Mouse (Mus musculus): ENCODE data around the gene Mta1. TPM values are rescaled to one million over a fixed set of nuclear protein-coding genes. Genes with fewer than 3 reads are reported as not detected.
A peak's percentile ranks its signal among the peaks of the same experiment; 100 is the strongest.

The Mta1 gene
- total RNA-seq, 2 experiments from 2014 or later, result 72.9 to 76.5 TPM

DNA sequence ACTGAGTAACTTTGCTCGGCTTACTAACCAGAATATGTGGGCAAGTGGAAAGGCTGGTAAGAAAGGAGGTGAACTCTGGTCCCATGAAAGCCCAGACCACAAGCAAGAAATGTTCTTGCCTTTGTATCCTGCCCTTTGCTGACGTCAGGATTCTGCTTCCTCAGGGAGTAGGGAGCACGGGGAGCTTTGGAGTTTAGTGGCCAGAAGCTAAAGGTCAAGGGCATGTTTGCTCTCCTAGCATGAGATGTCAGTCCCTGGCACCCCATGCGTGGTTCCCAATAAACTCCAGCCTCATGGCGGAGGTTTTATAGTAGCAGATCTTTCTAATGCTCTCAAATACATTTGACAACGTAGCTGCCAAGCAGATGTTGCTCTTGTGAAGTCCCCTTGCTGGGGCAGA, 26.3 kb upstream of the Mta1 start:
- intact Hi-C loops (cut with DNase I), result no loop called here
- no peak for DNase-seq (ENCODE audit: extremely low spot score in 1 of 2, low spot score in 2 of 2)
- no peak overlapping the region for H3K4me3 ChIP-seq
- no peak for TF ChIP-seq CTCF (IDR thresholded peaks at IDR 0.05)
- H3K27ac ChIP-seq, result no peak overlapping the region

DNA sequence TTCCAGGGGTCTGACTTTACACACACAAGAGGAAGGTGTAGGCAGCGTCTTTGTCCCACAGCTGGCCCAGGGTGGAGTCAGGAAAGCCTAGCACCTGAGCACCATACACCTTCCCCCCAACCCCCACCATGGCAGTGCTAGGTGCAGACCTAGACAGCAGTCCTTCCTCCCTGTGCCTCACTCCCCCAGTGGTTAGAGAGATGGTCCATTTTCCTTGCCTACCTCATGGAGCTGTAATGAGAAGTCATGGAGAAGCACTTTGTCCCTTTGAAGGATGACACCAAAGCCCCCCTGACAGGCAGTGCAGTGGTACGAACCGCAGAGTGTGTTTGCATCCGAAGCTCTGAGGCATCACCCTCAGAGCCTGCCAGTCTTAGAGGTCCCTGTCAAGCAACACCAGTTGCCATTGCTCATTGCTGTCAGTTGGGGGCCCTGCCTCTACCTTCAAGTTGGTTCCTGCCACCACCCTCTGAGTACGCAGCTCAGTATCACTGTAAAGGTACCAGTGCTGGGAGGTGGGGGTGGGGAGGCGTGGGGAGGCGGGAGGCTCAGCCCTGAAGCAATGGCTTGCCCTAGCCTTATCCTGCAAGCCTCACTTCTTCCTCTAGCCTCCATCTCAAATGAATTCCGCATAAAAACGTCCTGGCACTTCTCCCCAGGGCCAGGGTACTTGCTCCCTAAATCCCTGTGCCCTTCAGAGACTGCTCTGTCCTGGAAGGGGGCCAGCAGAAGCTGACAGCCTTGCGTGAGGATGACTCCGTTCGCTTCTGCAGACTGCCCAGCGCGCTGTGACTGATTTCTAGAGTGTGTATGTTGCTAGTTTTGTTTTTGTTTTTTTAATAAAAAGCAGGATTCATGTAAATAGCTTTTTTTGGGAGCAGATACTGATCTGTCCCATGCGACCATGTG, 24.4 kb upstream of the Mta1 start:
- DNase-seq (ENCODE audit: extremely low spot score in 1 of 2, low spot score in 2 of 2), result peak in 1 of 2 experiments; percentile 32
- Histone ChIP-seq H3K27ac (peak overlapping the region; percentile 95), H3K4me3 (peak overlapping the region; percentile 59)
- no peak for TF ChIP-seq CTCF (IDR thresholded peaks at IDR 0.05)
- intact Hi-C loops (cut with DNase I), result loop anchor here (2.0 kb wide), 3 partner anchors 25 to 69 kb away; partner anchors contain the start of genes Mta1 and Pacs2

DNA sequence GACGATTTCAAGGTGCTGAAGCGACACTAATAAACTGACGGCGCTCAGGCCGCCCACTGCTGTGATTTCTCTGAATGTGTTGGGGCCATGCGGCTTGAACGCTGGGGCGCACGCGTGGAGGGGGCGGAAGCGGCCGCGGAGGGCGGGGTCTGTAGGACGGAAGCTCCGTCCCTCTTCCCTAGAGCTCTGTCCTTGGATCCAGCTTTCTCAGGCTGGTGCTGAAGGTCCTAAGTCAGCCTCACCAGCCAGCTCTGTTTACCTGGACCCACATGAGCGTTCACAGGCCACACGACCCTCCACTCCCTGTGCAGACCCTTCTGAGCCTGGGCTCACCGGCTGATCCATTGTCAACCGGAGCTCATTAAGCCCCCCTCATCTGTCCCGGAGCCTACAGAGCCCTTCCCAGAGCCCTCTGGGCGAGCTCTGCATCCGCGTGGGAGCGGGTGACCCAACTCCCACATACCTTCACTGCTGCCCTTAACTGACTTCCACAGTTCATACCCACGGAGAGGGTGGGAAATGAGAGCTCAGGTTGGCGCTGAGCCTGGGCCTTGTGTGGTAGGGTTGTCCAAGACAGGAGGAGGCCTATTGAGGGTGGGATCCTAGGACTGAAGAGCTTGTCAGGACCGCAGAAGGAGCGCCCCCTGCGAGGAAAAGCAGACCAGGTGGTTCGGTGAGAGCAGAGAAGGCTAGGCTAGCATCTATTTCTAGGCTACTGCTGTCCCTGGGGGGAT, 23.6 kb upstream of the Mta1 start, which contains the start of gene Tex22:
Gene Tex22 (plus strand): TSS at position 174 of the 734 bp plus-strand sequence.
- TF ChIP-seq CTCF (IDR thresholded peaks at IDR 0.05), result no peak
- intact Hi-C loops (cut with DNase I), result loop anchor here (2.0 to 5.0 kb wide), 4 partner anchors 24 to 117 kb away; partner anchors contain the start of genes Mta1 and Pacs2
- peak within 1 kb of the TSS; percentile 59 for H3K4me3 ChIP-seq
- peak within 1 kb of the TSS; percentile 95 for H3K27ac ChIP-seq
- peak; percentile 88 to 89 for DNase-seq (ENCODE audit: extremely low spot score in 1 of 2, low spot score in 2 of 2)

DNA sequence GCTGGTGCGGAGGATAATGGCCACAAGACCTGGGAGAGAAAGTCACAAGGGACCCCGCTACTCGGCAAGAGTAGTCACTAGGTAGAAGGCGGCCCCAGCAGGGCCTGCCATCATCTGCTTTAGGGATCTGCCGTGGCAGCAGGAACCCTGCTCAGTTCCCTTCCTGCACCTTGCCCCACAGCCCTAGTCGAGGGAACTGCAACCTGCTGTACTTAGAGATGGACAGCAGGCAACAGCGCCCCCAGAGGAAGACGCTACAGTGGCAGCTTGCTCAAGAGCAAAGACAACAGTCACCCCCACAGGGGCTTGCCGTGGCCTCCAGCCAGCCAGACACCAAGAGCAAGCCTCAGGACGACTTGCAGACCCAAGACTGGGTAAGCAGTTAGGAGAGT, 23.0 kb upstream of the Mta1 start:
- intact Hi-C loops (cut with DNase I), result loop anchor here (2.0 to 5.0 kb wide), 4 partner anchors 24 to 118 kb away; partner anchors contain the start of genes Mta1 and Pacs2
- DNase-seq (ENCODE audit: extremely low spot score in 1 of 2, low spot score in 2 of 2), result peak; percentile 82 to 87
- H3K4me3 ChIP-seq, result peak overlapping the region; percentile 59
- peak overlapping the region; percentile 95 for H3K27ac ChIP-seq
- peak; percentile 98 for TF ChIP-seq CTCF (IDR thresholded peaks at IDR 0.05)

DNA sequence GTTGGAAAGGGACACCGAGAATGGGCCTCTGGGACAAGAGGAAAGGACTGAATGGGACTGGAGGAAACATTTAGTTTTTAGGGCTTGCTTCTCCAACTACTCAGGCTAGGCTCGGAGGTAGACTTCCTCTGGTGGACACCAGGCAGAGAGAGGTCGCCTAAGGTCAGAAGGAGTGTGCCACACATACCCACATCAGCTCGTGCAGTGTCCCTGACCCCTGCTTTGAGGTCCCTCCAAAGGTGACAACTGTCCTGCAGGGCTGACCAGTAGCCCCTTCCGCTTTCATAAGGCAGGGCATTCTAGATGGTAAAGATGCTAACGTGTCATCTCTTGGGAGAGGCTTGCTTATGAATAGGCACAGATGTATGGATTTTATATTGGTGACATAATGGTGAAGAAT, 22.6 kb upstream of the Mta1 start:
- no peak for DNase-seq (ENCODE audit: extremely low spot score in 1 of 2, low spot score in 2 of 2)
- intact Hi-C loops (cut with DNase I), result loop anchor here (2.0 to 5.0 kb wide), 4 partner anchors 23 to 118 kb away; partner anchors contain the start of genes Mta1 and Pacs2
- Histone ChIP-seq H3K4me3 (no peak overlapping the region), H3K27ac (peak overlapping the region; percentile 95)
- TF ChIP-seq CTCF (IDR thresholded peaks at IDR 0.05), result no peak

DNA sequence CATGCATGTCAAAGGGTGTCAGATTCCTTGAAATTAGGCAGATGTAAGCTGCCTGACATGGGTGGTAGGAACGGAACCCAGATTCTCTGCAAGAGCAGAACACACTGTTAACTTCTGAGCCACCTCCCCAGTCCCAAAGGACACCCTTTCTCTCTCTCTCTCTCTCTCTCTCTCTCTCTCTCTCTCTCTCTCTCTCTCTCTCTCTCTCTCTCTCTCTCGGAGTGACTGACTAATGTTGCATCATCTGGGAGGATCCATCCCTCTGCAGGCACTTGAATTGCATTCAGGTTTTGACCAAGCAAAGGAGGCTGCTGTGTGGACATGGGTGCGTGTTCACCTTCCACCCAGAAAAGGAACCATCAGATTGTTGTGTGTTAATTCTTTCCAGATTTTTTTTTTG, 10.8 kb upstream of the Mta1 start:
- no peak for TF ChIP-seq CTCF (IDR thresholded peaks at IDR 0.05)
- intact Hi-C loops (cut with DNase I), result no loop called here
- Histone ChIP-seq H3K4me3 (no peak overlapping the region), H3K27ac (no peak overlapping the region)
- DNase-seq (ENCODE audit: extremely low spot score in 1 of 2, low spot score in 2 of 2), result no peak

DNA sequence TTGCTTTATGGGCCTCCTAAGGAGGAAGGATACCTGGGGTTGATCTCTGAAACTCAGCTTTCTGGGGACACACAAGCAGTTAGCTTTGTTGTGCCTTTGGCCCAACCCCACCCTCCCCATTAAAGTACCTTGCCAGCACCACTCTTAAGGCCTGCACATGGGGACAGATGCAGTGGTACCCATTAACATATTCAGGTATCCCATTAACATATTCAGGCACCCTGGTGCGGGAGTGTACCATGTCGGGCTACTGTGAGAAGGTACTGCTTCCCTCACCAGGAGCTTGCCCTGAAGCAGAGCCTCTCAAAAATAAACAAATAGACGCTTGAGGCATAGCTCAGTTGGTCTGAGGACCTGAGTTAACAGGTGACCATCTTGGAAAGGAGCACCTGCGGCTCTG, 10.1 kb upstream of the Mta1 start:
- no peak for DNase-seq (ENCODE audit: extremely low spot score in 1 of 2, low spot score in 2 of 2)
- Histone ChIP-seq H3K27ac (no peak overlapping the region), H3K4me3 (no peak overlapping the region)
- no peak for TF ChIP-seq CTCF (IDR thresholded peaks at IDR 0.05)
- intact Hi-C loops (cut with DNase I), result no loop called here

DNA sequence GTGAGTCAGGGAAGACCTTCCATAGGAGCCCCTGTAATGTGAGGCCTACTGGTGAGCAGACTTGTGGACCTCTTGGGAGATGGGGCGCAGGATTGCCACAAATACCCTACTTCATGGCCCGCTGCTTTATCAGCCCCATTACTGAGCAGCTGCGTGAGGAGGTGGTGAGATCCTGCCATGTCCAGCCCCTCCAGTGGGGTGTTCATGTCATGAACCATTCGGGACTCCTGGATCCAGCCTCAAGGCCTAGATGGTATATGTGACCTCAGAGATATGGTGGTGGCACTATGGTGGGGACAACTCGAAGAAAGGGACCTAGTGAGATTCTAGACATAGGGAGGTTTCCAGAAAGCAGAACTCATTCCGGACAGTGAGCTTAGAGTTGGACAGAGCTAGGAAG, 9.0 kb upstream of the Mta1 start:
- H3K27ac ChIP-seq, result no peak overlapping the region
- intact Hi-C loops (cut with DNase I), result no loop called here
- TF ChIP-seq CTCF (IDR thresholded peaks at IDR 0.05), result no peak
- no peak for DNase-seq (ENCODE audit: extremely low spot score in 1 of 2, low spot score in 2 of 2)
- no peak overlapping the region for H3K4me3 ChIP-seq

DNA sequence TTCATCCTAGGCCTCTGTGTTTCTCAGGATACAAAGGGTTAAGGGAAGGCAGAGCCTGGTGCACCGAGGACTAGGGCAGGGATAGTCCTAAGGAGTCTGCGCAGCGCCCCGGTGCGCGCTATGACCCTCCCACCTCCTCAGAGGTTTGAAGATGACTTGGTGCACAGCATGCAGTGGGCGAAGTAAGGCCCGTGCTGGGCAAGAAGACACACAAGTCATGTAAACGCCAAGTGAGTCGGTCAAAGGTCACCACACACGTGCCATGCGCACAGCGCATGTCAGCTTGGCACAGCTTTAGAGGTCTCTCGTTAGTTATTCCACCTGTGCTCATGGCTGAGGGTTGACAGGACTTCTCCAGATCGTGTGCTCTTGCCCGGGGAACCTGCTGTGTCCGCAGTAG, 8.0 kb upstream of the Mta1 start:
- no peak for TF ChIP-seq CTCF (IDR thresholded peaks at IDR 0.05)
- DNase-seq (ENCODE audit: extremely low spot score in 1 of 2, low spot score in 2 of 2), result no peak
- intact Hi-C loops (cut with DNase I), result no loop called here
- Histone ChIP-seq H3K27ac (no peak overlapping the region), H3K4me3 (no peak overlapping the region)

DNA sequence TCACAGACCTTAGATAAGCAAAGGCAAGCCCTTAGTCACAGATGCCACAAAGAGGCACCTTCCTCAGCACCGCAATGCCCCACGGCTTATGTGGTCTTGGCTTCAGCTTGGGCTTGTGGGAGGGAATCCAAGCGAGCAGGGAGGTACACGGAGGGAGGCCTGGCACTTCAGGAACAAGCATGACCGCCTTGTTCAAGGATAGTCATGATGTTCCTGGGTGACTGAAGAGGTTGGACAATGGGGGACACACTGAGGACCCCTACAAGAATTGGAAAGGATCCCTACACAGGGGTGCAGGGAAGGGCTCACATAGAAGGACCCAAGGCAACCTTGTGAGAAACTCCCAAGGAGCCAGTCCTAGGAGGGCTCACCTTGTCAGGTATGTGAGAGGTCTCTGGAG, 1.0 kb upstream of the Mta1 start:
- intact Hi-C loops (cut with DNase I), result no loop called here
- peak overlapping the region; percentile 87 for H3K4me3 ChIP-seq
- DNase-seq (ENCODE audit: extremely low spot score in 1 of 2, low spot score in 2 of 2), result no peak
- peak overlapping the region; percentile 96; the same call in 1 of the 2 replicates for H3K27ac ChIP-seq
- TF ChIP-seq CTCF (IDR thresholded peaks at IDR 0.05), result no peak

DNA sequence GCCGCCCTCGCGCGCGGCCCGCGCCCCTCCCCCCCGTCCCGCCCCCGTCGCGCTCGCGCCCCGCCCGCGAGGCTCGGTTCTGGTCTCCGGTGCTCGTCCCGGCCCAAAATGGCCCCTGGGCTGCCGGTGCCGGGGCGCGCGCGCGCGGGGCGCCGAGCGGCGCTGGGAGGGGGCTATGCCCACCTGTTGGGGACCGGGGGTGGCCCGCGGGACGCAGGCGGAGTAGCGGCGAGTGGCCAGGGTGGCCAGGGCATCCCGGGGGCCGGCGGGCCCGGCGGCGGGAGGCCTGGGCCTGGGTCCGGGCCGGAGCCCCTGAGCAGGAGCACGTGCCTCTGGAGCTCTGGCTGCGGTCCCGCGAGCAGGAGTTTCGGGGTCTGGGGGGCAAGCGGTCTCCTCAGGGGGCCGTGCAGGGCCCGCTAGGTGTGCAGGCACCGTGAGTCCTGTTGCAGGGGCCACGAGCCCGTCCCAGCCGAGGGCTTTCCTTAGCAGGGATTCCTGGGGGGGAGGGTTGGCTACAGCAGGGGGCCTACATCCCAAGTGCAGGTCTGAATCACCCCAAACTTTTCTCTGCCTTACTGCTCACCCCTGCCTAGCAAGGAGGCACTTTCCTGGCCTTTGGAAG, 563 bp downstream of the Mta1 start:
- TF ChIP-seq CTCF (IDR thresholded peaks at IDR 0.05), result no peak
- intact Hi-C loops (cut with DNase I), result loop anchor here (2.0 kb wide), 1 partner anchor 24 kb away; the partner anchor contains the start of gene Tex22
- DNase-seq (ENCODE audit: extremely low spot score in 1 of 2, low spot score in 2 of 2), result peak in 1 of 2 experiments; percentile 43
- Histone ChIP-seq H3K4me3 (peak overlapping the region; percentile 75), H3K27ac (peak overlapping the region; percentile 78)
